Mouse (Mus musculus): ENCODE measurements around the gene Adamts6. TPM values are rescaled to one million over a fixed set of nuclear protein-coding genes. Genes with fewer than 3 reads are reported as not detected.

The Adamts6 gene
- polyA plus RNA-seq, 1 experiment from 2014 or later: 2.1 TPM

DNA sequence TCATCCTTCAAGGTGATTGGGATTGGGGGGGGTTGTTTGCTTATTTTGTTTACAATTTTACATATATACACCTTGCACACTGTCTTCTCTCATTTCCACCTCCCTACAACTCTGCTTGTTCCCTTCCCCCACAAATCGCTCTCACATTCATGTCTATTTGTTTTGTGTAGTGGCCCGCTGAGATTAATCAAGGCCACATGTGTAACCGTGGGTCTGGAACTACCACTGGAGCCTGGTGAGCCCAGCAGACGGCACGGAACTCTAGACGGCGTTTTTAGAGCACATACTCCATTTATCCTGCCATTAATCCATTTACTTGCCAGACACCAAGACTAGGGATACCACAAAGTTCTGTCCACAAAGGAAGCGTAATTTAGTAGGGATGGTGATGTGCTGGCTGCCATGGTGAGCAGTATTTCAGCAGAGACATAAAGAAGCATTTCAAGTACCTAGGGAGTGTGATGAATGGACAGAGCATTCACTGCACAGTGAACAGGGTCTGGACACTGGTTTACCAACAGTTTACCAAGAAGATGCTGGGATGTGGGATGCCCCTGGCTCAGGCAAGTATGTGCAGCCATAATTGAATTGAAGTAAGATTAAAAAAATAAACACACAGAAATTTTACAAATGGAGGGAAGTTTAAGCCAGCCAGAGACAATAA is 194.9 kb downstream of the Adamts6 start:
- 57% methylated on average over 8 of the region's 8 CpGs for WGBS
- Histone ChIP-seq H3K27me3 (replicated peaks) (no peaks in the 10 kb centered on the region), H3K9ac (no peak overlapping the region), H3K4me2 (replicated peaks) (no peak overlapping the region), H3K4me1 (no peaks in the 10 kb centered on the region), H3K4me3 (no peak overlapping the region), H3K36me3 (no peaks in the 10 kb centered on the region), H3K9me3 (no peaks in the 10 kb centered on the region), H3K27ac (no peak overlapping the region)
- ATAC-seq (ENCODE audit: low FRiP score, low read depth): no peak

GRCm38 (mm10) chr13:104483111-104483722 is 195.6 kb downstream of the Adamts6 start:
- Histone ChIP-seq H3K9me3 (no peaks in the 10 kb centered on the region), H3K9ac (no peak overlapping the region), H3K27ac (no peak overlapping the region), H3K4me1 (no peaks in the 10 kb centered on the region), H3K36me3 (no peaks in the 10 kb centered on the region), H3K4me3 (no peak overlapping the region), H3K27me3 (replicated peaks) (no peaks in the 10 kb centered on the region), H3K4me2 (replicated peaks) (no peak overlapping the region)
- ATAC-seq (ENCODE audit: low FRiP score, low read depth): no peak
- WGBS: 84% methylated on average over 12 of the region's 12 CpGs

DNA sequence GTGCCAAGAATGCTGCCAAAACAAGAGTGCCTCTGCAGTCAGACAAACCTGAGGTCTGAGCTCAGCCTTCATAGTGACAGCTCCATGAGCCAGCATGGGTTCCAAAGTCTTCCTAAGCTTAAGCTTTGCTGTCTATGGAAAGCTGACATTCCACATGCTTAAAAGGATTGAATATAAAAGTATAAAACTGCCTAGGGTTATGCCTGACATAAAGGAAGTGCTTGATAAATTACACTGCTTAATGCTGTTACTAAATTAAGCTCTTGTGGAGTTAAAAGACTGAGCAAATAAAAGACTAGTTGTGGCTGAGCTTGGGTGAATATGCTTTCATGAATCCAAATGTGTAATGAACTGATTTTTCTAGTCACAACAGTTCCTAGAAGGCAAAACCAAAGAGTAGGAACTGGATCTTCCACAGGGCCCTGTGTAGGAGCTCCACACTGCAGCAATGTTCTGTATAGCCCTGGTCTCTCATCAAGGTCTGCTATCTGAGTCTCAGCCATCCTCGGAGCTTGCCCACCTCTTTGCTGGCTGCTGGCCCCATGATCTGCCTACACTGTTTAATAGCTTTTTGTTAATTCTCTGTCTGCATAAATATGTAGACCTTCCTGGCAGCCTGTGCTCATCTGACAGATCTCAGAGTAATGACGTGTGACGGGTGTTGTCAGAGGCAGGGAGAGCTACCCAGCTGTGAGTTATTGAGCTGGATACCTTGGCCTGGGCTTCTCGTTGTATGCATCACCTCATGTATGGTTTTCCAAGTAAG is 203.6 kb downstream of the Adamts6 start:
- Histone ChIP-seq H3K36me3 (no peaks in the 10 kb centered on the region), H3K4me3 (no peak overlapping the region), H3K9me3 (no peaks in the 10 kb centered on the region), H3K4me1 (no peaks in the 10 kb centered on the region), H3K4me2 (replicated peaks) (no peak overlapping the region), H3K27ac (no peak overlapping the region), H3K9ac (no peak overlapping the region), H3K27me3 (replicated peaks) (no peaks in the 10 kb centered on the region)
- WGBS: 70% methylated on average over 4 of the region's 4 CpGs
- no peak for ATAC-seq (ENCODE audit: low FRiP score, low read depth)

- ATAC-seq (ENCODE audit: low FRiP score, low read depth): no peak
- H3K4me3 ChIP-seq: no peak overlapping the region
- no peak overlapping the region for H3K4me2 ChIP-seq (replicated peaks)
- H3K4me1 ChIP-seq: no peaks in the 10 kb centered on the region
- no peak overlapping the region for H3K9ac ChIP-seq
- WGBS: 82% methylated on average over 8 of the region's 8 CpGs
- no peaks in the 10 kb centered on the region for H3K27me3 ChIP-seq (replicated peaks)
- no peak overlapping the region for H3K27ac ChIP-seq
- H3K9me3 ChIP-seq: no peaks in the 10 kb centered on the region
- no peaks in the 10 kb centered on the region for H3K36me3 ChIP-seq
These were observed 205.9 kb downstream of the Adamts6 start for GRCm38 (mm10) chr13:104493466-104493993.

- WGBS: 79% methylated on average over 8 of the region's 8 CpGs
These were observed 206.7 kb downstream of the Adamts6 start for GRCm38 (mm10) chr13:104494200-104494873.

GRCm38 (mm10) chr13:104497592-104497991 is 210.0 kb downstream of the Adamts6 start:
- Histone ChIP-seq H3K27ac (no peak overlapping the region), H3K4me2 (replicated peaks) (no peak overlapping the region), H3K9me3 (no peaks in the 10 kb centered on the region), H3K27me3 (replicated peaks) (no peaks in the 10 kb centered on the region), H3K36me3 (no peaks in the 10 kb centered on the region), H3K4me3 (no peak overlapping the region), H3K4me1 (no peaks in the 10 kb centered on the region), H3K9ac (no peak overlapping the region)
- 25% methylated on average over 3 of the region's 3 CpGs for WGBS
- no peak for ATAC-seq (ENCODE audit: low FRiP score, low read depth)

More at GRCm38 (mm10) chr13:104494200-104494873, 206.7 kb downstream of the Adamts6 start:
- H3K4me3 ChIP-seq: no peak overlapping the region
- no peak for ATAC-seq (ENCODE audit: low FRiP score, low read depth)
- no peaks in the 10 kb centered on the region for H3K9me3 ChIP-seq
- no peaks in the 10 kb centered on the region for H3K27me3 ChIP-seq (replicated peaks)
- H3K36me3 ChIP-seq: no peaks in the 10 kb centered on the region
- no peak overlapping the region for H3K27ac ChIP-seq
- no peaks in the 10 kb centered on the region for H3K4me1 ChIP-seq
- H3K4me2 ChIP-seq (replicated peaks): no peak overlapping the region
- no peak overlapping the region for H3K9ac ChIP-seq

- Histone ChIP-seq H3K9ac (no peak overlapping the region), H3K27me3 (replicated peaks) (no peaks in the 10 kb centered on the region), H3K36me3 (no peaks in the 10 kb centered on the region), H3K4me2 (replicated peaks) (no peak overlapping the region), H3K4me1 (no peaks in the 10 kb centered on the region), H3K4me3 (no peak overlapping the region), H3K27ac (no peak overlapping the region), H3K9me3 (no peaks in the 10 kb centered on the region)
- ATAC-seq (ENCODE audit: low FRiP score, low read depth): no peak
- WGBS: 93% methylated on average over 6 of the region's 6 CpGs
These were observed 211.0 kb downstream of the Adamts6 start for GRCm38 (mm10) chr13:104498669-104499068.

DNA sequence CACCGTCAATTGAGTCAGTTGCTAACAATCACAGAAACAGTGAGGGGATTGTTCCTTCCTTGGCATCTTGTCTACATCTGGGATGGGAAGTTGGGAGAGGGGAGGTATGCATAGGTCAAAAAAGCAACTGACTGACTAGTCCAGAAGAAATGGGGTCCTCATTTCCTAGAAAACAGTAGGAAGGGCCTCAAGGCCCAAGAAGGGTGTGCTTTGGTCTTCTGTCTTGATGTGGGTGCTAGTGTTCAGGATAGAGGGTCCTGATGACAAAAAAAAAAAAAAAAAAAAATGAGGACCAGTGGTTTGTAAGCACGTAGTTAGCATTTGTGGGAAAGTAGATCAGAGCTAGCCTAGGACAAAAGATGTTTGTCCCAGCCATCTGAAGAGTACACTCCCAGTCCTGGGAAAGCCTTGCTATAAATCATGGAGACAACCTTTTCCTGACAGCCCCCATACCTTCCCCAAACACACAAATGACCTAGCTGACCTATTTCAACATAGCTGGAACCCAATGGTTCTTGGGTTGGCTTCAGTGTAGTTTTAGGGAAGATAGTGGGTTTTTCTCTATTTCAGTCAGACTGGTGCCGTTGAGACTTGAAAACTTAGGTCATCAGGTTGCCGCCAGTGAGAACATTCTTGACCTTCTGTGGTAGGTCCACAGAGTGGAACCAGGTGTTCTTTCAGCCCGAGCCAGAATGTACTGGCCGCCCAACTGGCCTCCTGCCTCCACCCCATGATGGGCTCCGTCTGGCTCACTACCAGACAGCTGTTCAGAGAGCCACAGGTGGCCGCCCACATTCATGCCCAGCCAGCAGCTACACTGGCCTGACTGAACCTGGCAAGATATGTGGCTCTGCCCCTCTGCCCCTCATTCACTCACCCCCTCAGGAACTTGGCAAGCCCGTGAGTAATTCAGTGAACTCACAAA is 211.7 kb downstream of the Adamts6 start:
- H3K9me3 ChIP-seq: no peaks in the 10 kb centered on the region
- H3K36me3 ChIP-seq: no peaks in the 10 kb centered on the region
- H3K27ac ChIP-seq: no peak overlapping the region
- 67% methylated on average over 9 of the region's 9 CpGs for WGBS
- H3K4me1 ChIP-seq: no peaks in the 10 kb centered on the region
- H3K27me3 ChIP-seq (replicated peaks): no peaks in the 10 kb centered on the region
- no peak for ATAC-seq (ENCODE audit: low FRiP score, low read depth)
- H3K4me2 ChIP-seq (replicated peaks): no peak overlapping the region
- no peak overlapping the region for H3K4me3 ChIP-seq
- no peak overlapping the region for H3K9ac ChIP-seq

GRCm38 (mm10) chr13:104502406-104502805 is 214.8 kb downstream of the Adamts6 start:
- Histone ChIP-seq H3K27me3 (replicated peaks) (no peaks in the 10 kb centered on the region), H3K27ac (no peak overlapping the region), H3K4me1 (no peaks in the 10 kb centered on the region), H3K36me3 (no peaks in the 10 kb centered on the region), H3K4me3 (no peak overlapping the region), H3K4me2 (replicated peaks) (no peak overlapping the region), H3K9ac (no peak overlapping the region), H3K9me3 (no peaks in the 10 kb centered on the region)
- WGBS: 92% methylated on average over 7 of the region's 7 CpGs
- ATAC-seq (ENCODE audit: low FRiP score, low read depth): no peak

GRCm38 (mm10) chr13:104504043-104504442 is 216.4 kb downstream of the Adamts6 start:
- no peak for ATAC-seq (ENCODE audit: low FRiP score, low read depth)
- Histone ChIP-seq H3K36me3 (no peaks in the 10 kb centered on the region), H3K27me3 (replicated peaks) (no peaks in the 10 kb centered on the region), H3K4me1 (no peaks in the 10 kb centered on the region), H3K9me3 (no peaks in the 10 kb centered on the region), H3K4me3 (no peak overlapping the region), H3K9ac (no peak overlapping the region), H3K4me2 (replicated peaks) (no peak overlapping the region), H3K27ac (no peak overlapping the region)
- 80% methylated on average over 1 of the region's 1 CpGs for WGBS

DNA sequence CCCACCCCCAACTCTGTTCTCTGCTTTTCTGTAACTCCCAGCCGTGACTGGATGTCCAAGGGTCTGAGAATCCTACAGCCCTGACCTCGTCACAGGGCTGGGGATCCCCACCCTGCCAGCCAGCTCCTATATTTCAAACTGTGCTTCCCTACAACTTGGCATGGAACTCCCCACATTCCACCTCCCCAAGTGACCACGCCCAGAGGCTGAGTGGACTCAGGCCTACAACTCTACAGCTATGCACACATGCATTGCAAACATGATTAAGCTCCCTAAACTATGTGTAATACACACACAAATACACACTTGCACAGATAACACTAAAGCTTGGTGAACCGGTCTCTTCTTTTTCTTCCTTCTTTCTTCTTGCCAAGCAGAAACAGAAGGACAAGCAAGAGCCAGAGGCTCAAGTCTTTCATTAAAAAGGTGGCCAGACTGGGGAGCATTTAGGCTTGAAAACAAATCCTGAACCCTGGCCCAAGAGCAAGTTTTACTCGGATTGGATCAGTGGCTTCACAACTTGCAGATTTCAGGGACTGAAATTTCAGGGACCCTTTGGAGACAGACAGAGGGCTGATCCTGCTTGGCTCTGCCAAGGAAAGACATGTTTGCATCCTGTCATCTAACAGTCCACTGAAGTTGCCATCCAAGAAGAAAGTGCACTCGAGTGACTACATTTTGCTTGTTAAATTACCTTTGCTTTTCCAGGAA is 218.7 kb downstream of the Adamts6 start:
- 86% methylated on average over 6 of the region's 6 CpGs for WGBS
- no peak overlapping the region for H3K4me2 ChIP-seq (replicated peaks)

More for the DNA sequence above, 218.7 kb downstream of the Adamts6 start:
- Histone ChIP-seq H3K4me3 (no peak overlapping the region), H3K4me1 (no peaks in the 10 kb centered on the region), H3K27me3 (replicated peaks) (no peaks in the 10 kb centered on the region), H3K9me3 (no peaks in the 10 kb centered on the region), H3K9ac (no peak overlapping the region), H3K27ac (no peak overlapping the region), H3K36me3 (no peaks in the 10 kb centered on the region)
- ATAC-seq (ENCODE audit: low FRiP score, low read depth): no peak

Measured in neural tube, embryonic 12.5 days (tissue).